Mouse (Mus musculus): Measurements from ENCODE around the gene Hras. TPM values are rescaled to one million over a fixed set of nuclear protein-coding genes. Genes with fewer than 3 reads are reported as not detected.

The Hras gene
- polyA plus RNA-seq, 1 experiment from 2014 or later: 92.6 TPM

DNA sequence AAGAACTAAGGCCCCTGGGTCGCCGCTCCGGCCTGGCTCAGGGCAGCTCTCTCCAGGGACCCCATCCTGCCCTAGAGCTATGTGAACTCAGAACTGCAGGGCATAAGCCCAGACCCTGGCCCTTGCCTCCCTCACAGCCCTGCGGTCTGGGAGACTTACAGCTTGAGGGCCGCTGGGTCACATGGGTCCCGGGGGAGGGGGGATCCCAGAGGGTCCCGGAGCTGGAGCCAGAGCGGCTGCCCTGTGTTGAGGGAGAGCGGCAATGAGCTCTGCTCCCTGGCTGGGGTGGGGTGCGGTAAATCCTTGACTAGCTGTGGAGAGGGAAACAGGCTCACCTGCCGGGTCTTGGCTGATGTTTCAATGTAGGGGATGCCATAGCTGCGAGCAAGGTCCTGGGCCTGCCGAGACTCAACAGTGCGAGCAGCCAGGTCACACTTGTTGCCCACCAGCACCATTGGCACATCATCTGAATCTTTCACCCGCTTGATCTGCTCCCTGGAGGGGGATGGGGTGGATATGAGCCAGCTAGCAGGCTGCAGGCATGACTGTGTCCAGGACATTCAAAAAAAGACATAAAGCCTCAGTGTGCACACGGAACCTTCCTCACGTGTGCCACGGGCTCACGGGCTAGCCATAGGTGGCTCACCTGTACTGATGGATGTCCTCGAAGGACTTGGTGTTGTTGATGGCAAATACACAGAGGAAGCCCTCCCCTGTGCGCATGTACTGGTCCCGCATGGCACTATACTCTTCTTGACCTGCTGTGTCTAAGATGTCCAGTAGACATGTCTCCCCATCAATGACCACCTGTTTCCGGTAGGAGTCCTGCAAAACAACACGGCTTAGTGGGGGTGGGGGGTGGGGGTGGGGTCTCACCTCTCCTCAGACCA lies 1.8 kb downstream of the Hras start:
- Histone ChIP-seq H3K9me3 (no peaks in the 10 kb centered on the region), H3K4me3 (0 out of 2 replicates have a peak overlapping the region, but pooled peaks have one; percentile 16), H3K27me3 (ENCODE audit: insufficient read depth, poor library complexity, severe bottlenecking) (peaks cover 4% of the 10 kb centered on the region; the same call in 1 of the 2 replicates), H3K36me3 (peaks cover 41% of the 10 kb centered on the region), H3K27ac (no peak overlapping the region), H3K4me1 (peaks cover 28% of the 10 kb centered on the region)
- 91% methylated on average over 24 of the region's 24 CpGs for WGBS
- no peak for DNase-seq (ENCODE audit: low spot score)

DNA sequence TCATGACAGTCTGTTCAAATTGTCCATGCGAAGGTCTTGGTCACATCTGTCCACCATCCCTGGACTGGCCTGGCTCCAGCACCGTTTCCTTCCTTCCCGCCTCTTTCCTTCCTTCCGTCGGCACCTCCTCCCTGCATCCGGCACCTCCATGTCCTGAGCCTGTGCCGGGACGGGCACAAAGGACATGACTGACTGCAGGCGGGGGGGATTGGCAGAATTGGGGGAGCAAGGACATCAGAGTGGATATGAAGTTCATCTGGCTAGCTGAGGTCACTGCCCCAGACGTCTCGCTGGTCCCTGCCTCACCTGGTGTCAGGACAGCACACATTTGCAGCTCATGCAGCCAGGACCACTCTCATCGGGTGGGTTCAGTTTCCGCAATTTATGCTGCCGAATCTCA lies 2.8 kb downstream of the Hras start:
- Histone ChIP-seq H3K9me3 (no peaks in the 10 kb centered on the region), H3K27ac (no peak overlapping the region), H3K36me3 (peaks cover 41% of the 10 kb centered on the region), H3K4me1 (peaks cover 28% of the 10 kb centered on the region), H3K4me3 (no peak overlapping the region), H3K27me3 (ENCODE audit: insufficient read depth, poor library complexity, severe bottlenecking) (no peaks in the 10 kb centered on the region)
- 87% methylated on average over 14 of the region's 14 CpGs for WGBS
- DNase-seq (ENCODE audit: low spot score): no peak

DNA sequence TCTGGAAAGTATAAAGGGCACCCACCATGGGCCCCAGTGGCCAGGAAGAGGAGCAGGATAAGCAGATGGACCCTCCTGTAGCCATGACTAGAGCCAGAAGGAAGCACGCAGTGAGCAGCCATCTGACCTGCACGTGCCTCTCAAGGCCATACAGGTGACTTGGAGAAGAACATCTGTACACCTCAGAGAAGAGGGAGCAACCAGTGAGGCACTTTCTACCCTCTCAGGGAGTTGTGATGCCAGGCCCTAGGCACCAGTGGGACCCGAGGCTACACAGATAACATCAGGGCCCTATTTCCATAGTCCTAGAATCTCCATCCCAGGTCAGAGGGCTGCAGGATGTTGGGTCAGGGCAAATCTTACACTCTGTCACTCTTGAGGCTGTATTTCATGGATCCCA lies 3.6 kb downstream of the Hras start:
- Histone ChIP-seq H3K4me1 (peaks cover 28% of the 10 kb centered on the region), H3K4me3 (no peak overlapping the region), H3K36me3 (peaks cover 41% of the 10 kb centered on the region), H3K27ac (no peak overlapping the region), H3K27me3 (ENCODE audit: insufficient read depth, poor library complexity, severe bottlenecking) (no peaks in the 10 kb centered on the region), H3K9me3 (no peaks in the 10 kb centered on the region)
- WGBS: 90% methylated on average over 3 of the region's 3 CpGs
- no peak for DNase-seq (ENCODE audit: low spot score)

DNA sequence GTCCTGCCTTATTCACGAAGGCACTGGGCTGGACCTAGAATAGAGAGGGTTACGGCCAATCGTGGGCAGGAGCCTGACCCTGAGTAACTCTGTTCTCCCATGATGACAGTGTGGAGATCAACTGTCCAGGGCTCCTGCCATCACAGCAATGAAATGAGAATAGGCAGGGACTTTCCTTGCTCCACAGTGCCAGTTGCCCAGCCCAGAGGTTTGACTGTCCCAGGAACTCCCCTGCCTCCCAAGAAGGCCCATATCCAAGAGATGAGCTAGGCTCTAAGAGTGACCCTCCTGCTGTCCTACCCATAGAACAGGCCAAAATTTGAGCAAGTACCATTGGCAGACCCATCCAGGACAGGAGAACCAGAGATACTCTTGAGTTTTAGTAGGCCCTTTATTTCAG lies 5.1 kb downstream of the Hras start:
- Histone ChIP-seq H3K4me3 (no peak overlapping the region), H3K9me3 (no peaks in the 10 kb centered on the region)
- 87% methylated on average over 3 of the region's 3 CpGs for WGBS

DNA sequence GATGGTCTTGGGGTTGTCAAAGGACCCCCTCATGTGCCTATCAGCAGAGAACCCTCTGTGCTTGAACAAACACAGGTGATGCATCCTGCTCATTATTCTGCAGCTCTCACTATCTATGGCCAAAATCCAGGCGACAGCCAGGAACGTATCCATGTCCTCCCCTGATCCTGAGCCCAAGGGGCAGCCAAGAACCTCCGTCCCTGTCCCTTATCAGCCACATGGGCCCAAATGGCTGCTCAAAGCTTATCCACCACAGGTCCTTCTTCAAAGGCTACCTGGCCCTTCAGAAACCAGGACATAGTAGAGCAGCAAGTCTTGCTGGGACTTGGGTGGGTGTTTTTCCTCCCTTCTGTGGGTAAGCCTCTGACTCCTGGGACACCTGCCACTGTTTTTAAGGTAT lies 5.6 kb downstream of the Hras start:
- no peak for DNase-seq (ENCODE audit: low spot score)
- Histone ChIP-seq H3K27me3 (ENCODE audit: insufficient read depth, poor library complexity, severe bottlenecking) (no peaks in the 10 kb centered on the region), H3K27ac (no peak overlapping the region), H3K9me3 (no peaks in the 10 kb centered on the region), H3K4me3 (no peak overlapping the region), H3K4me1 (peaks cover 23% of the 10 kb centered on the region), H3K36me3 (peaks cover 41% of the 10 kb centered on the region)
- whole genome bisulfite sequencing: 58% methylated on average over 3 of the region's 3 CpGs

More for the DNA sequence above, 5.1 kb downstream of the Hras start:
- peaks cover 24% of the 10 kb centered on the region for H3K4me1 ChIP-seq
- H3K27me3 ChIP-seq (ENCODE audit: insufficient read depth, poor library complexity, severe bottlenecking): no peaks in the 10 kb centered on the region
- peaks cover 41% of the 10 kb centered on the region for H3K36me3 ChIP-seq
- no peak for DNase-seq (ENCODE audit: low spot score)
- no peak overlapping the region for H3K27ac ChIP-seq

DNA sequence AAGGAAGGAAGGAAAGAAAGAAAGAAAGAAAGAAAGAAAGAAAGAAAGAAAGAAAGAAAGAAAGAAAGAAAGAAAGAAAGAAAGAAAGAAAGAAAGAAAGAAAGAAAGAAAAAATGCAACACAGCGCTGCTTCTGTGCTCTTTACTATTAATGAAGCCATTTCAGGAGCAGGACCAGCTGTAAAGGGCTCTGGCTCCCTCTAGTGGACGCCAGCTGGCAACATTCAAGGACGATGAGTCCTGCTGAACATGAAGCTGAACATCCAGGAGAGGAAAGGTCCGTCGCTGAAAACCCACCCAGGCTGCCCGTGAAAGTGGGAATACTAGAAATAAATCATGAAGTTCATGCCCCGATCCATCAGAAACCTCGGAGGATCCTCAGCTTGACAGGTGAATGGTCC lies 17.6 kb downstream of the Hras start:
- Histone ChIP-seq H3K4me3 (no peak overlapping the region), H3K4me1 (peaks cover 8% of the 10 kb centered on the region), H3K27me3 (ENCODE audit: insufficient read depth, poor library complexity, severe bottlenecking) (peaks cover 13% of the 10 kb centered on the region; the same call in 1 of the 2 replicates), H3K9me3 (no peaks in the 10 kb centered on the region), H3K27ac (no peak overlapping the region), H3K36me3 (no peaks in the 10 kb centered on the region)
- WGBS: 5% methylated on average over 8 of the region's 8 CpGs
- peak; percentile 93 for DNase-seq (ENCODE audit: low spot score)

DNA sequence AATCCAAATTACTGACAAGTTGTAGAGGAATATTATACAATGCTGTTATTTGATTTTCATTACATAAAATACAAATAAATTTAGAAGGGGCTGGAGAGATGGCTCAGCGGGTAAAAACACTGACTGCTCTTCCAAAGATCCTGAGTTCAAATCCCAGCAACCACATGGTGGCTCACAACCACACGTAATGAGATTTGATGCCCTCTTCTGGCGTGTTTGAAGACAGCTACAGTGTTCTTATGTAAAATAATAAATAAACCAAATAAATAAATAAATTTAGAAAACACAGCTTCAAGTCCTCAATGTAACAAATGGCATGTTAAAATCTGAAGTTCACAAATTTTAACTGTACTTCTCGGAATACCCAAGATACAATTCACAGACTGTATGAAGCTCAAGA lies 18.7 kb downstream of the Hras start:
- 82% methylated on average over 4 of the region's 4 CpGs for WGBS
- Histone ChIP-seq H3K4me3 (no peak overlapping the region), H3K9me3 (no peaks in the 10 kb centered on the region), H3K4me1 (peaks cover 8% of the 10 kb centered on the region), H3K36me3 (no peaks in the 10 kb centered on the region), H3K27me3 (ENCODE audit: insufficient read depth, poor library complexity, severe bottlenecking) (peaks cover 13% of the 10 kb centered on the region; the same call in 1 of the 2 replicates), H3K27ac (no peak overlapping the region)
- no peak for DNase-seq (ENCODE audit: low spot score)

DNA sequence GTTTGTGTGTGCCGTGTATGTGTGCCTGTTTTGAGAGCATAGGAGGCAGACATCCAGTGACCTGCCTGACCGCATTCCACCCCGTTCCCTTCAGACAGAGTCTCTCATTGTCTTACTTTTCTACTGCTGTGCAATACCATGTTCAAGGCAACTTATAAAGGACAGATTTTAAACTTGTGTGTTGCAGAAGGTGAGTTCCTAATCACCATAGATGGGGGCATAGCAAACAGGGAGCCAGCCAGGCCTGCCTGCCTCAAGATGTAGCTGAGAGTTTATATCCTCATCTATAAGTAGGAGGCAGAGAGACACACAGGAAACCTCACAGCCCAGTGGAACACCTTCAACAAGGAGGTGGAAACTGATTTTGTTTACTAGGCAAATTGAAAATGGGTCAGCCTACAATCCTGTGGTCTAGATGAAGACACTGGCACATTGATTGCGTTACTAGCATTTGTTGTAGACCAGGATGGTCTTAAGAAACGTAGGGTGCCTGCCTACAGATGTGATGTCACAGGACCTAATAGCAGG lies 20.4 kb downstream of the Hras start:
- DNase-seq (ENCODE audit: low spot score): no peak
- no peaks in the 10 kb centered on the region for H3K9me3 ChIP-seq
- 90% methylated on average over 5 of the region's 5 CpGs for WGBS
- H3K27ac ChIP-seq: peak overlapping the region; percentile 91
- H3K27me3 ChIP-seq (ENCODE audit: insufficient read depth, poor library complexity, severe bottlenecking): peaks cover 5% of the 10 kb centered on the region; the same call in 1 of the 2 replicates
- no peaks in the 10 kb centered on the region for H3K36me3 ChIP-seq
- peak overlapping the region; percentile 63 for H3K4me3 ChIP-seq
- peaks cover 13% of the 10 kb centered on the region for H3K4me1 ChIP-seq

DNA sequence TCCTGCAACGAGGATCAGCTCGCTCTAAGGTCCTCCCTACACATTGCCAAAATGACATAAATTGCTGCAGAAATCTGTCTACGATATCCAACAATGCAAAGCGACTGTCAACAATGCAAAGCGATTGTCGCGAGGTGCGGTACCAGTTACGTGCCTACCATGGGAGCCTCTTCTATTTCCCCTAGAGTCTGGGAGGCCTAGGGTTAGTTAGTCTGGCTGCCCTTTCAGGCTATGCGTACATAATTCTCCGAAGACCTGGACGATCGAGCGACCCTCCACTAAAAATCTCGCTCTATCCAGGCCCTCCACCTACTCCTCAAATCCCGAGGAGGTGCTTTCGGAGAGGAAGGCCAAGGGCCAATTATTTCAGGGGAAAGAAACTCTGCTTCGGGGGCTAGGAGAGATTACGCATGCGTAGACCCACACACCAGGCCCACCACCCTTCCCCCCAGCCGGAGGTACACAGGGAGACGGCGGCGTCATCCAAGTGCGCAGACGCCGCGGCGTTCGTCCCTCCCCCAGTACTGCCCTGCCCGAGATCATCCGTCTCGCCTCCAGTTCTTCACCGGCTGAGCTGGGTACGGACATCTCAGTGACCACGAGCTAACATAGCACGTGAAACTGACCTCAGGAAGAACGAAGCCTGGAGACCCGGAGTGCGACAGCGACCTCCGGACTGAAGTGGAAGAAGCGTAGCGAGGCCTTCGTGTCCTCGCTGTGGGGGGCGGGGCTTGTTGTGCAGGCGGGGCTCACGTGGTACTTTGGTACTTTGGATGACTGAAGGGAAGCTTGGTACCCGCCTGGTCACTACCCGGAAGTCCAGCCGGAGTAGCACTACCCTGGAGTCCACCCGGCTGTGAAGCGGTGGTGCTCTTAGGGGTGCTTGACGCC lies 21.4 kb downstream of the Hras start, which contains the start of gene Rnh1:
Gene Rnh1, minus strand, starts transcription at position 742 of the 891 bp plus-strand sequence.
- Histone ChIP-seq H3K4me1 (peaks cover 22% of the 10 kb centered on the region), H3K27ac (peak within 1 kb of the TSS; percentile 91), H3K27me3 (ENCODE audit: insufficient read depth, poor library complexity, severe bottlenecking) (no peaks in the 10 kb centered on the region), H3K4me3 (peak within 1 kb of the TSS; percentile 63), H3K9me3 (no peaks in the 10 kb centered on the region), H3K36me3 (no peaks in the 10 kb centered on the region)
- WGBS: 4% methylated on average over 55 of the region's 55 CpGs
- peak; percentile 97 for DNase-seq (ENCODE audit: low spot score)

DNA sequence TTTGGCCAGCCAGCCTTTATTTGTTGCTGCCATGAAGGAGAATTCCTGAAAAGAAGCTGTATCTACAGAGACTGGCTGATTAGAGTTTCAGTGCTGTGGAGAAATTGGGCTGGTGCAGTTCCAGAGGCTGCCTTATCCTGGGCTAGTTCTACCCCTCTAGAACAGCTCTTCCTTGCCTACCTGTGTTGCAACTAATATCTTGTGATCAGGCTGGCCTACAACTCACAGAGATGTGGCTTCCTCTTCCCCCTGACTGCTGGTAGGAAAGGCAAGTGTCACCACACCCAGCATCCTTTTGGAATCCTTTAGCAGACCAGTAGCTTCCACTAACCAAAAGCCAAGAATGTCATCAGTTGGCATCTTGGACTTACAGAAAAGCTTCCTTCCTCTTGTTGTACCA lies 23.9 kb downstream of the Hras start:
- Histone ChIP-seq H3K36me3 (peaks cover 14% of the 10 kb centered on the region), H3K9me3 (no peaks in the 10 kb centered on the region), H3K4me1 (peaks cover 29% of the 10 kb centered on the region), H3K27me3 (ENCODE audit: insufficient read depth, poor library complexity, severe bottlenecking) (no peaks in the 10 kb centered on the region), H3K27ac (no peak overlapping the region), H3K4me3 (no peak overlapping the region)
- DNase-seq (ENCODE audit: low spot score): no peak

DNA sequence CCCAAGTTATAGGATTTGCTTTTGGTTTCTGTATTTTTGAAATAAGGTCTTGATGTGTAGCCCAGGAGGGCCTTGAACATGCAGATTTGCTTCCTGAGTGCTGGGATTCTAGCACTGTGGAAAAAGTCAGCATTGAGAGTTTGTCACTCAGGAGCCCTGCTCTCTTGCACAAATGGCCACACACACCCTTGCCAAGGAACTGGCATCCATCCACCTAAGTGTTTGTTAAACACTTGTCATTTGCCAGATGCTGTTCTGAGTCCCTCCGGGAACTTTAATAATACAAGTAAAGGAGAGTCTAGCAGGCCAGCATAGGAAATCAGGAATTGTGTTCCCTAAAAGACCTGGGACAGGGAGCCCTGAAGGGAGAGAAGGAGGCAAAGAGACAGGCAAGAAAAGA lies 24.5 kb downstream of the Hras start:
- H3K27ac ChIP-seq: peak overlapping the region; percentile 85; the same call in 1 of the 2 replicates
- no peaks in the 10 kb centered on the region for H3K27me3 ChIP-seq (ENCODE audit: insufficient read depth, poor library complexity, severe bottlenecking)
- H3K36me3 ChIP-seq: peaks cover 20% of the 10 kb centered on the region
- WGBS: 81% methylated on average over 1 of the region's 1 CpGs
- no peaks in the 10 kb centered on the region for H3K9me3 ChIP-seq
- peaks cover 34% of the 10 kb centered on the region for H3K4me1 ChIP-seq
- H3K4me3 ChIP-seq: no peak overlapping the region
- no peak for DNase-seq (ENCODE audit: low spot score)

DNA sequence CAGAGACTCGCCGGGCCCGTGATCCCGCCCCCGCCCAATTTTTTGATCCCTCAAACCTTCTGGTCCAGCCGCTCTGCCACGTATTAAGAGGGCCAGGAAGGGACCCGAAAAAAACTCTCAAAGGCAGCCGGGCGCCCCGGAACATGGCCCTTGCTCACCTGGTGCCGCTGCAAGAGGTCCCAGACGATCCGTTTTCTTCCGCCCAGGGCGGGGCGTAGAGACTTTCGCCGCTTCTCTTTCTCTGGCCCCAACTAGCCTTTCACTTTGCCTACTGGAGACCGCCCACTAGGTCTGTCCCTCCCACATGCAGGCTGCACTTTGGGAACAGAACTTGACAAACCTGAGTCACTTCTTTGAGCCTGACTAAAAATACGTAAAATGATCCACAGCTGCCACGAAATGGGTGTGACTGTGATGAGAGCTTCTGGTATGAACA lies 25.3 kb downstream of the Hras start:
- Histone ChIP-seq H3K4me3 (peak overlapping the region; percentile 68), H3K27me3 (ENCODE audit: insufficient read depth, poor library complexity, severe bottlenecking) (no peaks in the 10 kb centered on the region), H3K4me1 (peaks cover 37% of the 10 kb centered on the region), H3K27ac (peak overlapping the region; percentile 85), H3K9me3 (no peaks in the 10 kb centered on the region), H3K36me3 (peaks cover 28% of the 10 kb centered on the region)
- peak; percentile 89 for DNase-seq (ENCODE audit: low spot score)
- WGBS: 2% methylated on average over 22 of the region's 22 CpGs

All from heart, embryonic 10.5 days (tissue).